7 mouse cellular contexts compared by ENCODE assay signal in genomic region chr5:118380052-118380421, GRCm38 (mm10).
DNase-seq lines count a peak whose midpoint lies in the region; TF ChIP-seq lines count a peak whose summit lies in the region.

No protein-coding gene starts in this region.

- TF ChIP-seq CTCF in CH12.LX (conservative IDR thresholded peaks at IDR 0.05 in 1 of 2, IDR thresholded peaks at IDR 0.05 in 1 of 2; ENCODE audit: low read depth in 2 of 2, low read length in 2 of 2), result no peak
- no peak for TF ChIP-seq CTCF in ES-Bruce4 (IDR thresholded peaks at IDR 0.05; ENCODE audit: low read depth, low read length)

- TF ChIP-seq RAD21 in CH12.LX (IDR thresholded peaks at IDR 0.05; ENCODE audit: low read depth, low read length), result no peak

- no peak overlapping the region for H3K27ac ChIP-seq in CH12.LX (ENCODE audit: insufficient read depth, low read depth)
- H3K27ac ChIP-seq in ES-Bruce4 (ENCODE audit: insufficient read depth, low read length), result no peak overlapping the region
- H3K27ac ChIP-seq in hindbrain, embryonic 10.5 days, result peak overlapping the region; percentile 84
- peak overlapping the region; percentile 89 for H3K27ac ChIP-seq in macrophage

- in situ Hi-C loops in CH12.LX (cut with MboI; ENCODE audit: low pct_ligation_motif_present, low pct_unique_long_range_greater_than_20kb, low sequenced_read_pairs), result no loop called here

- no peak for TF ChIP-seq POLR2A in CH12.LX (IDR thresholded peaks at IDR 0.05; ENCODE audit: low read depth, low read length)
- TF ChIP-seq POLR2A in ES-Bruce4 (IDR thresholded peaks at IDR 0.05; ENCODE audit: insufficient read depth, low read length), result no peak

- H3K36me3 ChIP-seq in CH12.LX (replicated peaks in 1 of 2; ENCODE audit: control insufficient read depth in 1 of 2, insufficient read depth in 1 of 2, low read length in 1 of 2) (no peaks in the 10 kb centered on the region), ES-Bruce4 (ENCODE audit: control insufficient read depth, insufficient read depth, low read length, poor library complexity, severe bottlenecking) (no peaks in the 10 kb centered on the region), macrophage (ENCODE audit: inconsistent target) (no peaks in the 10 kb centered on the region)
- H3K36me3 ChIP-seq in hindbrain, embryonic 10.5 days, result no peaks in the 10 kb centered on the region

- 29% methylated on average over 5 of the region's 5 CpGs for WGBS in hindbrain, embryonic 10.5 days
- 25% methylated on average over 5 of the region's 5 CpGs for WGBS in macrophage (ENCODE audit: missing documents)

- no peak overlapping the region for H3K4me2 ChIP-seq in CH12.LX (ENCODE audit: insufficient read depth, low read depth, poor library complexity, severe bottlenecking)

- no peak for DNase-seq in CH12.LX (ENCODE audit: extremely low read depth)
- DNase-seq in hindbrain, embryonic 10.5 days (ENCODE audit: low spot score), result no peak
- DNase-seq in layer of hippocampus, postnatal 14 days (ENCODE audit: low spot score in 2 of 2), result no peak
- DNase-seq in ovary, adult 18-20 months (ENCODE audit: low spot score), result no peak
- no peak for DNase-seq in left cerebral cortex, adult 11 months (ENCODE audit: low spot score)

- no peak overlapping the region for H3K9ac ChIP-seq in CH12.LX (ENCODE audit: insufficient read depth, low read depth)
- H3K9ac ChIP-seq in ES-Bruce4 (ENCODE audit: low read depth, poor library complexity, severe bottlenecking), result no peak overlapping the region

- H3K4me3 ChIP-seq in CH12.LX (replicated peaks in 1 of 3; ENCODE audit: low read depth in 2 of 3, low read length in 2 of 3, poor library complexity in 1 of 3), result peak overlapping the region in 2 of 3 experiments; percentile 20 to 59
- H3K4me3 ChIP-seq in ES-Bruce4 (ENCODE audit: low read depth, low read length), result peak overlapping the region; percentile 66; the same call in 1 of the 2 replicates
- H3K4me3 ChIP-seq in hindbrain, embryonic 10.5 days, result peak overlapping the region; percentile 59
- peak overlapping the region; percentile 53 for H3K4me3 ChIP-seq in macrophage (ENCODE audit: inconsistent target)

- peaks cover 18 to 61% of the 10 kb centered on the region in 2 experiments for H3K4me1 ChIP-seq in CH12.LX (ENCODE audit: control insufficient read depth in 1 of 2, insufficient read depth in 2 of 2)
- H3K4me1 ChIP-seq in ES-Bruce4 (ENCODE audit: control insufficient read depth, insufficient read depth, low read length), result no peaks in the 10 kb centered on the region
- H3K4me1 ChIP-seq in hindbrain, embryonic 10.5 days (replicated peaks), result peaks cover 50% of the 10 kb centered on the region

- H3K9me3 ChIP-seq in CH12.LX (replicated peaks; ENCODE audit: low read length) (no peaks in the 10 kb centered on the region), ES-Bruce4 (replicated peaks; ENCODE audit: control insufficient read depth, insufficient read depth, low read length, poor library complexity, severe bottlenecking) (no peaks in the 10 kb centered on the region)
- no peaks in the 10 kb centered on the region for H3K9me3 ChIP-seq in hindbrain, embryonic 10.5 days

- no peaks in the 10 kb centered on the region for H3K79me2 ChIP-seq in CH12.LX (replicated peaks; ENCODE audit: control insufficient read depth, extremely low read depth, insufficient read depth, poor library complexity, severe bottlenecking)
- no peaks in the 10 kb centered on the region for H3K79me2 ChIP-seq in macrophage (ENCODE audit: inconsistent target)

- dilution Hi-C loops in CH12.LX (cut with MboI; ENCODE audit: extremely low pct_ligation_motif_present, extremely low pct_unique_long_range_greater_than_20kb, low sequenced_read_pairs), result no loop called here

- TF ChIP-seq EP300 in CH12.LX (IDR thresholded peaks at IDR 0.05; ENCODE audit: low read length) (no peak), ES-Bruce4 (IDR thresholded peaks at IDR 0.05; ENCODE audit: insufficient read depth, low read depth, low read length) (no peak)

- no peaks in the 10 kb centered on the region for H3K27me3 ChIP-seq in CH12.LX (replicated peaks)
- H3K27me3 ChIP-seq in ES-Bruce4 (ENCODE audit: control insufficient read depth, insufficient read depth, low read length, poor library complexity, severe bottlenecking), result no peaks in the 10 kb centered on the region
- peaks cover 66% of the 10 kb centered on the region for H3K27me3 ChIP-seq in hindbrain, embryonic 10.5 days (ENCODE audit: insufficient read depth, poor library complexity, severe bottlenecking)

TF ChIP-seq in CH12.LX, 34 proteins besides CTCF, POLR2A, EP300 and RAD21:
- TF ChIP-seq TCF12 (IDR thresholded peaks at IDR 0.05; ENCODE audit: low read depth, low read length), result no peak
- no peak for TF ChIP-seq NRF1 (IDR thresholded peaks at IDR 0.05; ENCODE audit: low read depth, low read length)
- TF ChIP-seq ZMIZ1 (IDR thresholded peaks at IDR 0.05; ENCODE audit: low read depth, low read length), result no peak
- TF ChIP-seq POLR2AphosphoS2 (IDR thresholded peaks at IDR 0.05; ENCODE audit: low read depth, low read length), result no peak
- no peak for TF ChIP-seq PAX5 (IDR thresholded peaks at IDR 0.05; ENCODE audit: low read length)
- no peak for TF ChIP-seq KAT2A (IDR thresholded peaks at IDR 0.05; ENCODE audit: insufficient replicate concordance, low read length)
- no peak for TF ChIP-seq USF1 (IDR thresholded peaks at IDR 0.05; ENCODE audit: low read depth, low read length)
- no peak for TF ChIP-seq ZC3H11A (IDR thresholded peaks at IDR 0.05; ENCODE audit: low read depth, low read length)
- TF ChIP-seq TBP (conservative IDR thresholded peaks at IDR 0.05; ENCODE audit: low read depth, low read length), result no peak
- no peak for TF ChIP-seq MYC (IDR thresholded peaks at IDR 0.05; ENCODE audit: low read depth, low read length)
- TF ChIP-seq USF2 (conservative IDR thresholded peaks at IDR 0.05; ENCODE audit: low read depth, low read length), result no peak
- no peak for TF ChIP-seq CHD2 (IDR thresholded peaks at IDR 0.05; ENCODE audit: low read length)
- TF ChIP-seq MAFK (IDR thresholded peaks at IDR 0.05; ENCODE audit: insufficient replicate concordance, low read length), result no peak
- TF ChIP-seq SIN3A (IDR thresholded peaks at IDR 0.05; ENCODE audit: low read length), result no peak
- no peak for TF ChIP-seq MXI1 (IDR thresholded peaks at IDR 0.05; ENCODE audit: low read depth, low read length)
- no peak for TF ChIP-seq MAZ (IDR thresholded peaks at IDR 0.05; ENCODE audit: low read depth, low read length)
- TF ChIP-seq HCFC1 (IDR thresholded peaks at IDR 0.05; ENCODE audit: low read depth, low read length), result no peak
- TF ChIP-seq ETS1 (conservative IDR thresholded peaks at IDR 0.05; ENCODE audit: low read depth, low read length), result no peak
- TF ChIP-seq UBTF (IDR thresholded peaks at IDR 0.05; ENCODE audit: low read depth, low read length), result no peak

Comparison
In these comparisons a context has a peak if more than half of its experiments do, and no peak if none do; other contexts are left out.
1. H3K27ac ChIP-seq: peak in hindbrain, embryonic 10.5 days (single experiment) and macrophage (single experiment); none in CH12.LX (single experiment) and ES-Bruce4 (single experiment).
2. Peak in every context shown above with its lines, with median percentiles within 50 percentile points of each other: H3K4me3 ChIP-seq.